Mouse (Mus musculus): ENCODE results near the gene Olfr610. TPM values are rescaled to one million over a fixed set of nuclear protein-coding genes. Genes with fewer than 3 reads are reported as not detected.

Olfr610 gene
- polyA plus RNA-seq, 1 experiment from 2014 or later = not detected

- no peaks in the 10 kb centered on the region for H3K4me1 ChIP-seq (replicated peaks; ENCODE audit: insufficient read depth, low read length)
- no peak within 1 kb of the TSS for H3K4me3 ChIP-seq (replicated peaks; ENCODE audit: low read depth, low read length)
- H3K27ac ChIP-seq = no peak within 1 kb of the TSS
- H3K9me3 ChIP-seq (replicated peaks; ENCODE audit: low read length) = no peaks in the 10 kb centered on the region
- ATAC-seq (replicated peaks; ENCODE audit: low FRiP score, low read depth) (no peak), DNase-seq (ENCODE audit: low spot score) (no peak)
- no peaks in the 10 kb centered on the region for H3K36me3 ChIP-seq (ENCODE audit: insufficient read depth, low read length)
- no peak within 1 kb of the TSS for H3K4me2 ChIP-seq (ENCODE audit: low read length)
- no peak within 1 kb of the TSS for H3K9ac ChIP-seq (ENCODE audit: low read depth, low read length)
- H3K27me3 ChIP-seq (ENCODE audit: insufficient read depth, low read length) = no peaks in the 10 kb centered on the region
- no peak for TF ChIP-seq CTCF (IDR thresholded peaks at IDR 0.05; ENCODE audit: low read depth)
Measured at GRCm38 (mm10) chr7:103469577-103469976, 42.3 kb downstream of the Olfr610 start, which contains the start of gene Olfr608. Gene Olfr608, plus strand, starts transcription at chr7:103469877.

GRCm38 (mm10) chr7:103460590-103460989 is 51.3 kb downstream of the Olfr610 start:
- no peak overlapping the region for H3K27ac ChIP-seq
- H3K9ac ChIP-seq (ENCODE audit: low read depth, low read length) = no peak overlapping the region
- H3K36me3 ChIP-seq (ENCODE audit: insufficient read depth, low read length) = no peaks in the 10 kb centered on the region
- TF ChIP-seq CTCF (IDR thresholded peaks at IDR 0.05; ENCODE audit: low read depth) = no peak
- no peaks in the 10 kb centered on the region for H3K4me1 ChIP-seq (replicated peaks; ENCODE audit: insufficient read depth, low read length)
- no peaks in the 10 kb centered on the region for H3K9me3 ChIP-seq (replicated peaks; ENCODE audit: low read length)
- no peak overlapping the region for H3K4me3 ChIP-seq (replicated peaks; ENCODE audit: low read depth, low read length)
- no peak overlapping the region for H3K4me2 ChIP-seq (ENCODE audit: low read length)
- DNase-seq (ENCODE audit: low spot score) = no peak
- no peaks in the 10 kb centered on the region for H3K27me3 ChIP-seq (ENCODE audit: insufficient read depth, low read length)
- ATAC-seq (replicated peaks; ENCODE audit: low FRiP score, low read depth) = no peak
- WGBS = 88% methylated on average over 5 of the region's 5 CpGs

Other genes with a start within 250 kb of the Olfr610 start
- gene Olfr596, start 206.5 kb downstream of the Olfr610 start, polyA plus RNA-seq (2015; fragmentation: Nextera tagmentation; extraction: Ambion mirVana) = not detected in 2 replicates
- not detected in 2 replicates for gene Olfr597, start 195.8 kb downstream of the Olfr610 start, polyA plus RNA-seq (2015; fragmentation: Nextera tagmentation; extraction: Ambion mirVana)
- not detected in 2 replicates for gene Olfr598, start 188.6 kb downstream of the Olfr610 start, polyA plus RNA-seq (2015; fragmentation: Nextera tagmentation; extraction: Ambion mirVana)
- not detected in 2 replicates for gene Olfr599, start 176.2 kb downstream of the Olfr610 start, polyA plus RNA-seq (2015; fragmentation: Nextera tagmentation; extraction: Ambion mirVana)
- not detected in 2 replicates for gene Olfr600, start 162.5 kb downstream of the Olfr610 start, polyA plus RNA-seq (2015; fragmentation: Nextera tagmentation; extraction: Ambion mirVana)
- gene Olfr601, start 149.5 kb downstream of the Olfr610 start, polyA plus RNA-seq (2015; fragmentation: Nextera tagmentation; extraction: Ambion mirVana) = not detected in 2 replicates
- not detected in 2 replicates for gene Olfr603, start 125.9 kb downstream of the Olfr610 start, polyA plus RNA-seq (2015; fragmentation: Nextera tagmentation; extraction: Ambion mirVana)
- gene Usp17lc, start 97.0 kb downstream of the Olfr610 start, polyA plus RNA-seq (2015; fragmentation: Nextera tagmentation; extraction: Ambion mirVana) = not detected in 2 replicates
- not detected in 2 replicates for gene Olfr605, start 66.7 kb downstream of the Olfr610 start, polyA plus RNA-seq (2015; fragmentation: Nextera tagmentation; extraction: Ambion mirVana)
- gene Olfr606, start 63.1 kb downstream of the Olfr610 start, polyA plus RNA-seq (2015; fragmentation: Nextera tagmentation; extraction: Ambion mirVana) = not detected in 2 replicates
- gene Olfr607, start 48.0 kb downstream of the Olfr610 start, polyA plus RNA-seq (2015; fragmentation: Nextera tagmentation; extraction: Ambion mirVana) = not detected in 2 replicates
- gene Olfr608, start 42.2 kb downstream of the Olfr610 start, polyA plus RNA-seq (2015; fragmentation: Nextera tagmentation; extraction: Ambion mirVana) = not detected in 2 replicates
- gene Olfr609, start 14.1 kb downstream of the Olfr610 start, polyA plus RNA-seq (2015; fragmentation: Nextera tagmentation; extraction: Ambion mirVana) = not detected in 2 replicates
- not detected in 2 replicates for gene Olfr611, start 8.7 kb upstream of the Olfr610 start, polyA plus RNA-seq (2015; fragmentation: Nextera tagmentation; extraction: Ambion mirVana)
- not detected in 2 replicates for gene Olfr612, start 30.6 kb upstream of the Olfr610 start, polyA plus RNA-seq (2015; fragmentation: Nextera tagmentation; extraction: Ambion mirVana)
- not detected in 2 replicates for gene Olfr613, start 36.0 kb upstream of the Olfr610 start, polyA plus RNA-seq (2015; fragmentation: Nextera tagmentation; extraction: Ambion mirVana)
- not detected in 2 replicates for gene Olfr615, start 44.0 kb upstream of the Olfr610 start, polyA plus RNA-seq (2015; fragmentation: Nextera tagmentation; extraction: Ambion mirVana)
- gene Olfr616, start 57.0 kb upstream of the Olfr610 start, polyA plus RNA-seq (2015; fragmentation: Nextera tagmentation; extraction: Ambion mirVana) = not detected in 2 replicates
- not detected in 2 replicates for gene Olfr617, start 60.9 kb upstream of the Olfr610 start, polyA plus RNA-seq (2015; fragmentation: Nextera tagmentation; extraction: Ambion mirVana)
- not detected in 2 replicates for gene Olfr618, start 78.0 kb upstream of the Olfr610 start, polyA plus RNA-seq (2015; fragmentation: Nextera tagmentation; extraction: Ambion mirVana)
- gene Olfr619, start 88.5 kb upstream of the Olfr610 start, polyA plus RNA-seq (2015; fragmentation: Nextera tagmentation; extraction: Ambion mirVana) = not detected in 2 replicates
- not detected in 2 replicates for gene Olfr620, start 100.4 kb upstream of the Olfr610 start, polyA plus RNA-seq (2015; fragmentation: Nextera tagmentation; extraction: Ambion mirVana)
- not detected in 2 replicates for gene Olfr622, start 130.6 kb upstream of the Olfr610 start, polyA plus RNA-seq (2015; fragmentation: Nextera tagmentation; extraction: Ambion mirVana)
- not detected in 2 replicates for gene Olfr623, start 151.6 kb upstream of the Olfr610 start, polyA plus RNA-seq (2015; fragmentation: Nextera tagmentation; extraction: Ambion mirVana)
- 0.01 and 0.04 TPM in 2 replicates for gene Olfr624, start 159.1 kb upstream of the Olfr610 start, polyA plus RNA-seq (2015; fragmentation: Nextera tagmentation; extraction: Ambion mirVana)
- gene Olfr625-ps1, start 170.6 kb upstream of the Olfr610 start, polyA plus RNA-seq (2015; fragmentation: Nextera tagmentation; extraction: Ambion mirVana) = not detected in 2 replicates
- gene Olfr243, start 202.5 kb upstream of the Olfr610 start, polyA plus RNA-seq (2015; fragmentation: Nextera tagmentation; extraction: Ambion mirVana) = not detected in 2 replicates
- gene Olfr628, start 218.3 kb upstream of the Olfr610 start, polyA plus RNA-seq (2015; fragmentation: Nextera tagmentation; extraction: Ambion mirVana) = not detected in 2 replicates
- not detected in 2 replicates for gene Olfr629, start 232.8 kb upstream of the Olfr610 start, polyA plus RNA-seq (2015; fragmentation: Nextera tagmentation; extraction: Ambion mirVana)
- not detected in 2 replicates for gene Olfr630, start 245.2 kb upstream of the Olfr610 start, polyA plus RNA-seq (2015; fragmentation: Nextera tagmentation; extraction: Ambion mirVana)

Data from kidney, postnatal 0 days (tissue).